Mouse (Mus musculus): ENCODE data around the gene Nin.

DNA sequence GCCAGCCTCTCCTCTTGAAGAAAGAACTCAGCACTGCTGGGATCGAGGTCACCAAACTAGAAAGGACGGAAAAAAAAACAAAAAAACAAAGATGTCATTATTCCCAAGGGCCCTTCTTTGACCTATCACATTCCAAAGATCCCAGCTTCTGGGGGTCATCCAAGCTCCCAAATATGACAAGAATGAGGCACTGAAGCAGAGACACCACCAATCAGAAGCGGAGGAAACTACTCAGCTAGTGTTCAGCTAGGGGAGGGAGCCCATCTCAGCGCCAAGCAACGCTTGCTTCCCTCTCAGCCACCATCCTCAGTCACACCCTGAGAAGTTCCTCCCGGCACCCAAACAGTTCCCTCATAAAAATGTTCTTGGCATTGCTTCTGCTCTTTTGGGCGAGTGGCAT lies 62.8 kb downstream of the Nin start:
- TF ChIP-seq CEBPB (IDR thresholded peaks at IDR 0.05; ENCODE audit: low read depth): no peak
- TF ChIP-seq CTCF (IDR thresholded peaks at IDR 0.05; ENCODE audit: control insufficient read depth, insufficient read depth, insufficient read length): no peak
- TF ChIP-seq MAX (IDR thresholded peaks at IDR 0.05): no peak
